Mouse (Mus musculus): ENCODE data around the gene Vegfb. TPM values are rescaled to one million over a fixed set of nuclear protein-coding genes. Genes with fewer than 3 reads are reported as not detected.

Vegfb gene
- 6.4 and 9.2 TPM in 2 replicates for total RNA-seq (2017)

DNA sequence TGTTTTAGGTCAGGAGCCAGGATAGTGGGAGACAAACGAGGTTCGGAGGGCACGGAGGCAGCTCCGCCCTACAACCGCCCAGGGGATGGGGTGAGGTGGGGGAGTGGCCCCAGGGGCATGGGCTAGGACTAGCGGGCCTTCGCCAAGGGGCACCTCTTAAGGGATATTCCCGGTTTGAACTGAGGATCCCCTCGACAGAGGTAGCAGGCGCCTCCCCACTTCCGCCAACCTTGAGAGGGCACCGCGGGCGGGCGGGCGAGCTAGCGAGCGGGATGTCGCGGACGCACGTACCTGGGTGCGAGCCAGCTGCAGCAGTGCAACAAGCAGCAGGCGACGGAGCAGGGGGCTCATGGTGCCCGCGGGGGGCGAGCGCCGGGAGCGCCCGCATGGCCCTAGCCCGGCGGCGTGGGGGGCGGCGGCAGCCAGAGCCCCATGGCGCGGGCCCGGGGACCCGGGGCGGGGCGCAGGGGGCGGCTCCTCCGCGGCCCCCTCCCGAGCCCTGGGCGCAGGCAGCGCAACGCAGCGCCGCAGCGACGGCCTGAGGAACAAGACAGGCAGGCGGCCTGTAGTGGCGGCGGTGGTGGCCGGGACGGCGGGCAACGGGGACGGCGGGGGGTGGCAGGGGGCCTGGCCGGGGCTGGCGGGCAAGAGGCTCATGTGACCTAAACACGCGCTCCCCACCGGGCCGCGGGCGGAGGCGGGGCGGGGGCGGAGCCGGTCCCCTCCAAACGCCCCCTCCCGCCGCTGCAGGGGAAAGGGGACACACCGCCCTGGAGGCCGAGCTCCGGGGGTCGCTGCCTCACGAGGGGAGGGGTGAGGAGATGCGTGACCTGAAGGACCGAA is at the start of gene Vegfb:
TSS of gene Vegfb (minus strand) at position 591 of the 843 bp plus-strand sequence.
- ATAC-seq (replicated peaks in 1 of 2; ENCODE audit: insufficient read depth in 1 of 2, low FRiP score in 2 of 2, low TSS enrichment in 1 of 2, low read depth in 1 of 2, poor library complexity in 2 of 2, severe bottlenecking in 2 of 2), result peak in 1 of 2 experiments; percentile 49; a peak in 2 of 4 replicates

DNA sequence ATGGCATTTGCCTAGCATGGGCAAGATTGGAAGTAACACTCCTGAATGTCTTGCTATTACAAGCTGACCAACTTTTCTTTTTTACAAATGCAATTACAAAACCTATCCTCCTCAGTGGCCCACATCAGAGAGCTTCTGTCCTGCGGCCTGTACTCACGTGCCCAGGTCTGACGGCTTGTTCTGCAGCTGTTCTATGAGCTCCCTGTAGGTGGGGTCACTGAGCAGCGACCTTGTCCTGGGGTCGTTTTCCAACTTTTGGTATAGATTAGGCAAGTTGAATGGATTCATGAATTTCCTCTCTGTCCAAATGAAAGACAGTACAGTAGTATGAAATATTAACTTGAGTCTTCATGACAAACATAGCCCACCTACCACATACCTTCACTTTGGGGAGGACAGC is 46.6 kb upstream of the Vegfb start:
- ATAC-seq (replicated peaks in 1 of 2; ENCODE audit: insufficient read depth in 1 of 2, low FRiP score in 2 of 2, low TSS enrichment in 1 of 2, low read depth in 1 of 2, poor library complexity in 2 of 2, severe bottlenecking in 2 of 2), result no peak

DNA sequence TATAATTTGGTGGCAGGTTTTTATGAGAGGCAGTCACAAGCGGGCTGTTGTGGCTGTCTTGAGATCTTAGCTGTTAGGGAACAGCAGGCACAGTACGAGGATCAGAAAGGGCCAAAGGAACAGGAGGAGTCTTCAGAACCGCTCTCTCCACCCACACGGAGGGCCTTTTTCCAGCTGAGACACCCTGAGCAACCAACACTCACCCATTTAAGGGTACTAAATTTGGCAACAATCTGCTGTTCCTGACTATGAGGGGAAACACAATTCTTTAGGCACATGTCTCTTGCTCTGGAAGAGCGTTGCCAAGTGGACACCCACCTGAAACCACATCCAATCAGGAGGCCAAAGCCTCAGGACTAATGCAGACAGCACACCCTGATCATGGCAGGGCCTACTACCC is 42.1 kb upstream of the Vegfb start:
- ATAC-seq (replicated peaks in 1 of 2; ENCODE audit: insufficient read depth in 1 of 2, low FRiP score in 2 of 2, low TSS enrichment in 1 of 2, low read depth in 1 of 2, poor library complexity in 2 of 2, severe bottlenecking in 2 of 2), result no peak

DNA sequence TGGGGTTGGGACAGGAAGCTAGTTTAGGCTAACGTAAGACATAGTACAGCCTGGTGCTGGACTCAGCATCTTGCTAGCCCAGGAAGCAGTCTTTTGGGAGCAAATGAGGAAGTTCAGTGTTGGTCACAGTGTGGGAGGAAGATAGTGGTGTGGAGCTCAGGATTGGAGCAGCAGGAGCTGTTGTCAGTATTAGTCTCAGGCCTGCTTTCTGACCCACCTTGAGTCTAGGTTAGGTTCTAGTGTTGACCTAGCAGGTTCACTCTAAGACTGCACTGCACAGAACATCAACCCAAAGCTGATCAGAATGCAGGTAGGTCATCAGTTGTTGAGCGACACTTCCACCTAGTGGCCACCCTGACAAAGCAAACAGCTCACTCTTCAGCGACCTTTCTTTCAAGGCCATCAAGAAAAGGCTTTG is 32.8 kb upstream of the Vegfb start:
- peak; percentile 44 to 50 for ATAC-seq (replicated peaks in 1 of 2; ENCODE audit: insufficient read depth in 1 of 2, low FRiP score in 2 of 2, low TSS enrichment in 1 of 2, low read depth in 1 of 2, poor library complexity in 2 of 2, severe bottlenecking in 2 of 2)

DNA sequence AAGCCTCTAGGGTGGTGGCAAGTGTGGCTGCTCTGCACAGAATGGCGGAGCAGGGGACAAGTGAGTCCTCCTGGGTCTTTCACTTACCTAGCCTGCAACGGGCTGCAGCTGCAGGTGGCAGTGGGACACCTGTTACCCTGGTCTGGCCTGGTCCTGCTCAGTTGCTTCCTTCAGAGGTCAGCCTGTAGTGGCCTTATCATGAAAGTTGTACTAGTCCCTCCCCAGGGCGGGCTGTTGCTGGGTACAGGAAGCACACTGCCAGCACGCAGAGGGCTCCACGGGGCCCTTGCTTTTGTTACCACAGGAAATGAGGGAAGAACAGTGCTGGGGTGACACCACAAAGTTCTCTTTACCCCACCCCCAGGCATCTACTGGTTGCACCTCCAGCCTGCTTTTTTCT is 31.7 kb upstream of the Vegfb start, which contains the start of gene Fermt3:
TSS of gene Fermt3 (minus strand) at position 279 of the 400 bp plus-strand sequence.
- ATAC-seq (replicated peaks in 1 of 2; ENCODE audit: insufficient read depth in 1 of 2, low FRiP score in 2 of 2, low TSS enrichment in 1 of 2, low read depth in 1 of 2, poor library complexity in 2 of 2, severe bottlenecking in 2 of 2), result peak; percentile 80 to 83

DNA sequence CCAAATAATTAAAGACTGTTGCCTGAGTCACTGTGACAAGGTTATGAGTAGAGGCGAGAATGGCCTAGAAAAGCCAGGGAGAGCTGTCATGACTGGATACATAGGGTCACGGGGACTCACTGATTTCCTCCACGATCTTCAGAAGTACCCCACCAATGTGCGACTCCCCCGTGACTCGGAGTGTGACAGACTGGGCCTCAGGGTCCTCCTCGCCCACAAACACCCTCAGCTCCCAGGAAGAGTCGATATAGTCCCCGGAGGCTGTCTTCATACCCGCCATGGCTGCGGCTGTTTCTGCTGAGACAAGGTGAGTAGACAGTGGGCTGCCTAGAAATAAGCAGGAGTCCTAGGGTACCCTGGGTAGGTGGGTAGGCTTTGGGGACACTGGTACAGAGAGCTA is 31.1 kb upstream of the Vegfb start:
- peak in 1 of 2 experiments; percentile 18; a peak in 2 of 4 replicates for ATAC-seq (replicated peaks in 1 of 2; ENCODE audit: insufficient read depth in 1 of 2, low FRiP score in 2 of 2, low TSS enrichment in 1 of 2, low read depth in 1 of 2, poor library complexity in 2 of 2, severe bottlenecking in 2 of 2)

DNA sequence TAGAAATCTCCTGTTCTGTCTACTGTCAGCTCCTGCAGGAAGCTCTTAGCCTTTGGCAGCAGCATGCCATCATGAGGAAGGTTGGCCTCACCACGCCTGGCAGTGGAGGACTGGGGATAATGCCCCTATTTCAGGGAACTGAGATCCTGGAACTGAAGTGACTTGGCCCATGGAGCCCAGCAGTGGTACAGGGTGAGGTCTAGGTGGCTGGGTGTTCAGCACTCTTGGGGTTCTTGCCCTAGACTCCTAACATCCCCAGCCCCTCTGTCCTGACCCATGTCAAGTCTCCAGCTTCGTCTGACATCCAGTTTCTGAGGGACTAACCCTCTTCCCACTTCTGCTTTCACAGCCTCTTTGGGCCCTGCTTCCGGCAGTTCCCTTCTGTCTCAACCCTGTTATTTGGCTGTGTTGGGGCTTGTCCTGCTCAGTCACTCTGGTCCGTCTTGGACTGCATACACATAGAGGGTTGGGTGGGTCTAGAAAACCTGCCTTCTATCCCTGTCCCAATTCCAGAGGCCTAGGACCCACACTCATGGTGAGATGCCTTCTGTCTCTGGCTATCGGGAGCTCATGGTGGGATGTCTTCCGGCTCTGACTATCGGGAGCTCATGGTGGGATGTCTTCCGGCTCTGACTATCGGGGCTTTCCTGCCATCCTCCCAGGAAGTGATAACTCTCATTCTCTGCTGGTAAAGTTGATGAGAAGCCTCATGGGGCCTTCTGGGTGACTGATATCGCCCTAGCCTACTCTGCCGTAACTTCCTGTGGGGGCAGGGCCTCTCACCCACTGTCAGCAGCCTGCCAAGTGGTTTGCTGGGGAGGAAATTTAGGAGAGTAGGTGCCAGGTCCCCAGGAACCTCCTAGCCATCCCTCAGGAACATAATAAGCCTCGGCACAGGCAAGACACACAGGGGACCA is 30.3 kb upstream of the Vegfb start:
- peak; percentile 44 to 50 for ATAC-seq (replicated peaks in 1 of 2; ENCODE audit: insufficient read depth in 1 of 2, low FRiP score in 2 of 2, low TSS enrichment in 1 of 2, low read depth in 1 of 2, poor library complexity in 2 of 2, severe bottlenecking in 2 of 2)

DNA sequence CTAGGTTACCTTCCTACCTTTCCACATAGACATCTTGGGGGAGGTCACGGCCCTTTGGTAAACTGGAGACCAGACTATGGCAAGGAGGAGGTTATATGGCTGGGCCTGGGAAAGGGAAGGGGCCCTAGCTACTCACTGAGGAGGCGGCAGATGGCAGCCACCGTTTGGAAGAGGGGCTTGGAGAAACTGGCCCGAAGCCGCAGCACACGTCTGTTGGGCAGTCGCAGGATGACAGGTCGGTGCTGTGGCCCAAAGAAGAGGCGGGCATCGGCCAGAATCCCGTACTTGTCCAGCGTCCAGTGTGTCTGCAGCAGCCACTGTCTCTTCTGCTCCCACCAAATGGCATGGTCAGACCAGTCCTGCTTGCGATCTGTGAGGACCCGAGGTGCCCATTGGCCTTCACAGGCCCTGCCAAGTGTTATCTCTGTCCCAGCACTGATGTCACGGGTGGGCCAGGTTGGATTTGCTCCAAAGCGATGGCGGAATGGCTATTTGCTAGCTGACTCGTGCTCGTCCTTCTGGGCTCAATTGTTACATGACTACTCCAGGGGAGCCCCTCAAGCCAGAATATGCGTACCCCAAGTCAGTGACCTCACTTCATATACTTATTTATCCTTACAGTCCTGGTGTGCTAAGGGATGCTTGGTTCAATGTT is 27.2 kb upstream of the Vegfb start:
- ATAC-seq (replicated peaks in 1 of 2; ENCODE audit: insufficient read depth in 1 of 2, low FRiP score in 2 of 2, low TSS enrichment in 1 of 2, low read depth in 1 of 2, poor library complexity in 2 of 2, severe bottlenecking in 2 of 2), result no peak

DNA sequence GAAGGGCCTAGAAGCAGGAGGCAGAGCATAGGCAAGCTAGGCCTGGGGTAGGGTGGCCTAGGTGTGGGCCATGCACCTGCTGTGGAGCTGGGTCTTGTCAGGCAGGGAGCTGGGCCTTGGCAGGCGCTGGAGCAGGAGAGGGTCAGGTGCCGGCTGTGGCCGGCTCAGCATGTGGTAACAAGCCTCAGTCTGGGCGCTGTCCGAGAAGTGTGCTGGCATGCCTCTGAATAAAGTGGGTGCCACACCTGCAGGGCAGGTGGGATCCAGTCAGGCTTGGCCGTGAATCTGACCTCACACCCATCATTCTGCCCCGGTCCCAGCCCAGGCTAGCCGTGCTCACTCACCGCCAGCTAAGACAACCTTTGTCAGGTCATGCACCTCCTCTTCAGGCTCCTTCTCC is 26.5 kb upstream of the Vegfb start:
- ATAC-seq (replicated peaks in 1 of 2; ENCODE audit: insufficient read depth in 1 of 2, low FRiP score in 2 of 2, low TSS enrichment in 1 of 2, low read depth in 1 of 2, poor library complexity in 2 of 2, severe bottlenecking in 2 of 2), result no peak

DNA sequence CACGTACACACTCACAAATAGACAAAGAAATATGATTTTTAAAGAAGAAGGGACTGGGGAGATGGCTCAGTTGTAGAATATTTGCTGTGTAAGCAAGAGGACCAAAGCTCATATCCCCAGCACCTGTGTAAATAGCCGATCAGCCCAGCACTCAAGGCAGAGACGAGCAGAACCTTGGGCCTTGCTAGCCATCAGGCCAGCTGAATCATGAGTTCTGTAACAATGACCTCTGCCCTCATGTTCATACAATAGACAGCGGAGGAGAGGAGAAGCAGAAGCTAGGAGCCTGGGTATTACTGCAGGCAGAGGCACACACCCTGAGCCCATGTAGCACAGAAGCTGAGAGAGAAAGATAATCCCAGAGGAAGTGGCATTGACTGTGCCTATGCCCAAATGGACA is 25.0 kb upstream of the Vegfb start:
- ATAC-seq (replicated peaks in 1 of 2; ENCODE audit: insufficient read depth in 1 of 2, low FRiP score in 2 of 2, low TSS enrichment in 1 of 2, low read depth in 1 of 2, poor library complexity in 2 of 2, severe bottlenecking in 2 of 2), result no peak

DNA sequence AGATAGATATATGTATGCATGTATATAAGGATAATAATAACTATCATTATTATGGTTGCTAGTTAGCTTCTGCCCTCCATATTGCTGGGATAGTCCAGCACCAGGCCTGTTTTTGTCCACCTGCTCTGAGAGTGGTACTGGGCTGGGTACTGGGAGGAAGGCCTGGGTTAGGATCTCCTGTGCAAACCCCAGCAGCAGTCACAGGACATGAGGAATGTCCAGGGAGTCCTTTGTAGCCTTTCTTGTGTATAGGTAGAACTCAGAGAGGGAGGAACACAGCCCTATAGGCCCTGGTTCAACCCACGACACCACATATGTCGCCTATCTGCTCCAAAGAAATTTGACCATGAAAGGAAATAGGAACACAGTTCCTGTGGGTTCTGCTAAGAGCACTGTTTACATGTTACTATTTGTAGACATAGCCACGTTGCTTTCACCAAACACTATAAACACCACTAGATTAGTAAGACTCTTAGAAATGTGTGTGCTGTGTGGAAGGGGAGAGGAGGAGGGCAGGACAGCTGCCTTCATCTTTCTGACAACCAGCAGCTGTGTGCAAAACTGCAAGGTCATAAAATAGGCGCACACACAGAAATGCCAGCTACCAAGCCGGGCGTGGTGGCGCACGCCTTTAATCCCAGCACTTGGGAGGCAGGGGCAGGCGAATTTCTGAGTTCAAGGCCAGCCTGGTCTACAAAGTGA is 19.6 kb upstream of the Vegfb start:
- no peak for ATAC-seq (replicated peaks in 1 of 2; ENCODE audit: insufficient read depth in 1 of 2, low FRiP score in 2 of 2, low TSS enrichment in 1 of 2, low read depth in 1 of 2, poor library complexity in 2 of 2, severe bottlenecking in 2 of 2)

DNA sequence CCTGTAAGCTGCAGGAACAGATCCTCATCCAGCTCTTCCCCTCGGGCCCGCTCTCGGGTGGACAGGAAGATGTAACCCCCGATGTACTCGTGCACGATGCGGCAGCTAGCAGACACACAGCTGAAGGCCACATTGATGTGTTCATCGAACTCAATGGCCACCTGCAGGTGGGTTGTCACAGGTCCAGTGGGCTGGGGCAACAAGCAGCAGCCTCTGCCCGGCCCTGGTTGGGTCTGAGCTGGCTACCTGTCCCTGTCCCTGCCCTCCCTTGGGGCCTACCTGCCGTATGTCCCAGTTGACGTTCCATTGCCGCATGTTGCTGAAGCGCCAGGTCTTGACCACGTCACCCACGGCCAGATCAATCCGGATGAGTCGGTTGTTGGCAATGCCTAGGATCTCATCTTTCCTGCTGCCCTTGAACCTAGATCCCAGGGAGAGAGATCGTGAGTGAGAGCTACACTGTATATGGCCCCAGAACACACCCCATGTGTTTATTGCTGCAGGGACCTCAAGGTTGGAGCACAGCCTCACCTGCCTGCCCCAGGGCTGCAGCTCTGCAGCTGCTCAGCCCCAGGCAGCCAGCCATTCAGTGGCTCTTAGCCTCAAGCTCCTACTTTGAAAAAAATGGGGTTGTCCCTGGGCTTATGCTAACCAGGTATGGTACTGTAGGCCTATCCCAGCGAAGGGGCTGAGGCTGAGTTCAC is 12.1 kb upstream of the Vegfb start:
- no peak for ATAC-seq (replicated peaks in 1 of 2; ENCODE audit: insufficient read depth in 1 of 2, low FRiP score in 2 of 2, low TSS enrichment in 1 of 2, low read depth in 1 of 2, poor library complexity in 2 of 2, severe bottlenecking in 2 of 2)

DNA sequence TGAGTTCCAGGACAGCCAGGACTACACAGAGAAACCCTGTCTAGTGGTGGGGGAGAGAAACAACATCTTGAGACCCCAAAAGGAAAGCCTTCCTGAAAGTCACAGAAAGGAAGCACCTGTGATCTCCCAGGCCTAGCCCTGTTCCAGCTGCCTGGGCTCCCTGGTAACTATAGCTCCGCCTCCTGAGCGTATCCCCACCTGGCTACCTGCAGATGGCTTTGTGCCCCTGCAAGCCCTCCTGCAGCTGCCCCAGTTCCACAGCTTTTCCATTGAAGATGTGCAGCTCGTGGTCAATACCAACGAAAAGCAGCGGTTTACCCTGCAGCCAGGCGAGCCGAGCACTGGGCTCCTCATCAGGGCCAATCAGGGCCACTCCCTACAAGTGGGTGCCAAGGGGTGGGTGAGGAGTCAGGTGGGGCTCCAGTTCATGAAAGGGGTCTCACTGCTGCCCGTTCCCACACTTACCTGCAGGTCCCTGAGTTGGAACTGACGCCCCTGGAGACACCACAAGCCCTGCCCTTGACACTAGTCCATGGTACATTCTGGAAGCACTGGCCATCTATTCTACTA is 10.4 kb upstream of the Vegfb start:
- ATAC-seq (replicated peaks in 1 of 2; ENCODE audit: insufficient read depth in 1 of 2, low FRiP score in 2 of 2, low TSS enrichment in 1 of 2, low read depth in 1 of 2, poor library complexity in 2 of 2, severe bottlenecking in 2 of 2), result no peak

DNA sequence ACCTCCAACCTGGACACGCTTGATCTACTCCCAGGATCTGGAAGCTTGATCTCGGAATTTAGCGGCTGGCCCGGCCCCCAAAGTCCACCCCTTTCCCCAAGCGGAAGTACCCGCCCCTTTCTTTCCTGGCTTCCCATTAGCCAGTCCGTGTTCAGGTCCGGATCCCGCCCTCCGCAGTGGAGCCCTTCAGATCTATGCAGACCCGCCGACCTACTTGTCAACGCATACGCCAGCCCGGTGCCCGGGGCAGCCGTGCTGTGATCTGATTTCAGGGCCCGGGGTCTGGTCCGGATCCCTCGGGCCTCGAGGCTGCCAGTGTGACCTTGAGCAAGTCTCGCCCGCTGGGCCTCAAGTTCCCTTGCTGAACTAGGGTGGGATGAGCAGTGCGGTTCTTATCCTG is 8.6 kb upstream of the Vegfb start, which contains the start of the genes Nudt22 and Trpt1:
TSS of gene Nudt22 (minus strand) at position 112 of the 400 bp plus-strand sequence.
TSS of gene Trpt1 (plus strand) at position 126 of the 400 bp plus-strand sequence.
- peak; percentile 47 to 56; a peak in 3 of 4 replicates for ATAC-seq (replicated peaks in 1 of 2; ENCODE audit: insufficient read depth in 1 of 2, low FRiP score in 2 of 2, low TSS enrichment in 1 of 2, low read depth in 1 of 2, poor library complexity in 2 of 2, severe bottlenecking in 2 of 2)

DNA sequence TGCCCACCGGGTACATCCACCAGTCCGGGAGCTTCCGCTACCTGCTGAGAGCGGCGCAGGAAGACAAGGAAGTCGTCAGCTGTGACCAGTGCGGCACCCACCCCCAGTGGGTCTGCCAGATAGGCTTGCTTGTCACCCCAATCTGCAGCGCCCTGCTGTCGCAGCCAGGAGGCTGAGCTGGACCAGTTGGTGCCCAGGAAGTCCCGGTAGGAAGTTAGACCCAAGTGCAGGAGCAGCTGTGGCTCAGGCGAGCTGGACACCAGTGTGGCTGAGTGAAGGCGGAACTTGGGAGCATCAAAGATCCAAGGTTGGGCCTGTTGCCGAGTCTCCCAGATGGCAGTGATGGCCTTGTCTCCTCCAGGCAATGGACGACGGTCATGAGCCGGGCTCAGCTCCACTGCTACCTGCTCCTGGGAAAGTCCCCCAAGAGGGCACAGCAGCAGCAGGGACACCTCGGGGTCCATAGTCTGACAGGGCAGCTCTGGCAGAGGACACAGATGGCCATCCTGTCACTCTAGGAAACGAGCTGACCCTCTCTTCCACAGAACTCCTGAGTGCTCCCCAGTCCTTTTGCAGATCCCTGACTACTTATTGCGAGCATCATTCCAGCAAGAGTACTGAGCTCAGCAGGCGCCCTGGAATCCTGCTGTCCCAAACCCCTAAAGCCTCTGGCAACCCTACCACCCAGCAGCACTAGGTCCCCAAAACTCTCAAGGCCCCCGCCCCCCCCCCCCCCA is 8.0 kb upstream of the Vegfb start:
- no peak for ATAC-seq (replicated peaks in 1 of 2; ENCODE audit: insufficient read depth in 1 of 2, low FRiP score in 2 of 2, low TSS enrichment in 1 of 2, low read depth in 1 of 2, poor library complexity in 2 of 2, severe bottlenecking in 2 of 2)
